Mouse (Mus musculus): ENCODE data around the gene Nt5dc2.

Nt5dc2 gene

GRCm38 (mm10) chr14:31166827-31167226 lies 36.0 kb downstream of the Nt5dc2 start:
- in situ Hi-C loops (cut with MboI, MseI) = no loop called here

GRCm38 (mm10) chr14:31168425-31168824 lies 37.6 kb downstream of the Nt5dc2 start, which contains the start of gene Stab1:
TSS of gene Stab1 (minus strand) at chr14:31168641.
- in situ Hi-C loops (cut with MboI, MseI) = no loop called here

- in situ Hi-C loops (cut with MboI, MseI) = no loop called here
Observed at GRCm38 (mm10) chr14:31169508-31169907, 38.7 kb downstream of the Nt5dc2 start.

- in situ Hi-C loops (cut with MboI, MseI) = loop anchor here (10.0 kb wide), 1 partner anchor 96 kb away; no protein-coding TSS in a partner anchor
Observed at GRCm38 (mm10) chr14:31170963-31171362, 40.1 kb downstream of the Nt5dc2 start.

GRCm38 (mm10) chr14:31171386-31171785 lies 40.5 kb downstream of the Nt5dc2 start:
- in situ Hi-C loops (cut with MboI, MseI) = loop anchor here (10.0 kb wide), 1 partner anchor 97 kb away; no protein-coding TSS in a partner anchor

GRCm38 (mm10) chr14:31171821-31172220 lies 41.0 kb downstream of the Nt5dc2 start:
- in situ Hi-C loops (cut with MboI, MseI) = loop anchor here (10.0 kb wide), 1 partner anchor 97 kb away; no protein-coding TSS in a partner anchor

- in situ Hi-C loops (cut with MboI, MseI) = loop anchor here (10.0 kb wide), 1 partner anchor 98 kb away; no protein-coding TSS in a partner anchor
Observed at GRCm38 (mm10) chr14:31172781-31173455, 42.1 kb downstream of the Nt5dc2 start.

- in situ Hi-C loops (cut with MboI, MseI) = loop anchor here (10.0 kb wide), 1 partner anchor 99 kb away; no protein-coding TSS in a partner anchor
Observed at GRCm38 (mm10) chr14:31173537-31173936, 42.7 kb downstream of the Nt5dc2 start.

GRCm38 (mm10) chr14:31177287-31177686 lies 46.4 kb downstream of the Nt5dc2 start:
- in situ Hi-C loops (cut with MboI, MseI) = loop anchor here (10.0 kb wide), 1 partner anchor 102 kb away; no protein-coding TSS in a partner anchor

- in situ Hi-C loops (cut with MboI, MseI) = loop anchor here (10.0 kb wide), 1 partner anchor 103 kb away; no protein-coding TSS in a partner anchor
Observed at GRCm38 (mm10) chr14:31177715-31178114, 46.9 kb downstream of the Nt5dc2 start.

- in situ Hi-C loops (cut with MboI, MseI) = loop anchor here (10.0 kb wide), 1 partner anchor 105 kb away; no protein-coding TSS in a partner anchor
Observed at GRCm38 (mm10) chr14:31179677-31180365, 49.0 kb downstream of the Nt5dc2 start.

GRCm38 (mm10) chr14:31181512-31181911 lies 50.7 kb downstream of the Nt5dc2 start:
- in situ Hi-C loops (cut with MboI, MseI) = no loop called here

GRCm38 (mm10) chr14:31182786-31183290 lies 52.0 kb downstream of the Nt5dc2 start:
- in situ Hi-C loops (cut with MboI, MseI) = no loop called here

- in situ Hi-C loops (cut with MboI, MseI) = no loop called here
Observed at GRCm38 (mm10) chr14:31183541-31183940, 52.7 kb downstream of the Nt5dc2 start.

- in situ Hi-C loops (cut with MboI, MseI) = no loop called here
Observed at GRCm38 (mm10) chr14:31184195-31184594, 53.3 kb downstream of the Nt5dc2 start.

- in situ Hi-C loops (cut with MboI, MseI) = no loop called here
Observed at GRCm38 (mm10) chr14:31186656-31187055, 55.8 kb downstream of the Nt5dc2 start.
